Mouse (Mus musculus) gastrocnemius, postnatal 36 days (tissue): ENCODE measurements around the gene Zdhhc1. TPM values are rescaled to one million over a fixed set of nuclear protein-coding genes. Genes with fewer than 3 reads are reported as not detected.

Source experiments
- DNase-seq, 2 experiments: peaks; one replicate each; pipeline ENCODE4 v3.0.0; 2022
- intact Hi-C: fragments of 180-260 bp; cut with DNase I; formaldehyde crosslinking; loops from one replicate; pipeline ENCODE4 v1.15.1; 2025
- total RNA-seq, 2 experiments: library from RNA; stranded (reverse); gene quantifications; 2 replicates each; pipeline ENCODE4 v1.2.3; 2021

Gene Zdhhc1
- total RNA-seq, 2 experiments from 2014 or later = 8.1 to 8.3 TPM

DNA sequence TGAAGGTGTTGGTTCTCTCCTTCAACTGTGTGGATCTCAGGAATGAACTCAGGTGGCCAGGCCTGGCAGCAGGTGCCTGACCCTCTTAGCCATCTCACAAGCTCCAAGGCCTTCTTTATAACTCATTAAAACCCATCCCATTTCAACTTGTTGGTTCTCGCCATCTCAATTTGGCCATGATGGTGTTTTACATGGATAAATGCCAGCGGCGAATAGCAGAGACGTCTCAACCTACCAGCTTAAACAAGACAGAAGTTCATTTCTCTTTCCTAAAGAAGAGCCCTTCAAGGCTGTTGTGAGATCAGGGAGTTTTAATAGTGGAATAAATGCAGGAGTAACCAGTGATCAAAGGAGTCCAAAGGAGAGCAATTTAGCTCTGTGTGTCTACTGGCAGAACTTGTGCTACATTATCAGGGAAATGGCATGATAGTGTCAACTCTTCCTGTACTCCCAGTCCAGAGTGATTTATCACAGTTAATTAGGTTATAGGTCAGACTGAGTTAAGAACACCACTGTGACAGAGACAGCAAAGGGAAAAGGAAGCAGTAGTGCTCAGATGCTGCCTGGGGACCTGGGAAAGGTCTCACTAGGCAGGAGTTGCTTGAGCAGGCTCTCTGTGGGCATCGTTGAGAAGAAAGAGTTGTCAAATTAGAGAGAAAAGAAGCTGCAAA, 59.5 kb downstream of the Zdhhc1 start:
- intact Hi-C loops = no loop called here
- DNase-seq = no peak

DNA sequence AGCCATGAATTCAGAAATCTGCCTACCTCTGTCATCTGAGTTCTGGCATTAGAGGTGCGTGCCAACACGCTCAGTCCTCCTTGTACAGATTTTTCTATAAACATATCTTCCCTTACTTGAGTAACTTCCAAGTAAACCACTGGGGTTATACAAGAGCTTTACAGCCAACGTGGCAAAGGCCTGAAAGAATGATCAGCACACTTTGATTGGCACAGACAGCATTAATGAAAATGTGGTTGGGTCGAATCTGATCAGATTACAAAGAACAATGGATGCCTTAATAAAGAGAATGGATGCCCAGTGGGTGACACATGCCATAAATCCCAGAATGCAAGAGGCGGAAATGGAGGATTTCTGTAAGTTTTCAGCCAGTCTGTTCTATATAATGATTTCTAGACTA, 60.5 kb downstream of the Zdhhc1 start:
- no peak for DNase-seq
- intact Hi-C loops = no loop called here

DNA sequence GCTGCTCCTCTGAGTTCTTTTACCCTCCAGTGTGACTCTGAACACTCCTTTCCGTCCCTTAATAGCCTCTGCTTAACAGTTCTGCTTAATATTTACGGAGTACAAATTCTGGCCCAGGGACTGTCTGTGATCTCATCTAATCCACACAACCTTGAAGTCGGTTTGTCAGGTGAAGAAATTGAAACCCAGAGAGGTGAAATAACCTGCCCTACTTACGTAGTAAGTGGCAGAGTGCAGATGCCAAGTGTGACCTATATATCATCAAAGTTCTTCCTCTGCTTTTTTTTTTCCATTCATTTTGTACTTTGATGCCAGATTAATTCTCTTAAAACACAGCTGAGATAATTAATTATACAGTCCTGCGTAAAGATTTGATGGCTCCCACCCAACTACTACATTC, 62.6 kb downstream of the Zdhhc1 start:
- intact Hi-C loops = no loop called here
- DNase-seq = no peak

DNA sequence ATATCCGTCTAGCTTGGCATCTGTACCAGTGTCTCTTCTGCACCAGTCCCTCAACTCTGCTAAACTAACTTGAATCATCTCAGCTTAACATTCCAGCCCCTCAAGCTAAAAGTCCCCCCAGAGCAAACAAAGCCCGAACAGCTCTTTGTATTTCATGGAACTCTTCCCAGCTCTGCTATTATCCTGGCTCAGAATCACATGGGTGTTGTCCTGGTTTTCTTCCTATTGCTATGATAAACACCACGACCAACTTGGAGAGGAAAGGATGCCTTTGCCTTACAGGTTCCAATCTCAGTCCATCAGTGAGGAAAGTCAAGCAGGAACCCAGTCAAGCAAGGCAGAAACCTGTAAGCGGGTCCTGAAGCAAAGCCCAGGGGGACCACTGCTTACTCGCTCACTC, 63.2 kb downstream of the Zdhhc1 start:
- no peak for DNase-seq
- intact Hi-C loops = no loop called here

DNA sequence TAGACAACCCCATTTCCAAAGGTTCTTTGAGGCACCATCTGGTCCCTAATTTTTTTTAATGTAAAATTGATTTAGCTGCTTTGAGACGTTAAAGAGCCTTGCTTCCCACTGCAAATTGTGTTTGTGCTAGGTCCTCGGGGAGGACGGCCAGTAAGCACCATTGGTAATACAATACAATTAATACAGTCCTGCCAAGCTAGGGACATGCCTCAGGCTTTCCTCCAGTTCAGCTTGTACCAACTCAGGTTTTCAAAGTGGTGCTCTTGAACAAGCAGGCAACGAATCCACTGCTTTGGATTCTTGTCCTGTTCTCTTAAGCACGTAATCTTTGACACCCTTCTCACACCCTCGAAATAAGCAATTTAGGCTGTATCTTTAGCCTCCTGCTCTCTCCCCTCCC, 63.7 kb downstream of the Zdhhc1 start:
- no peak for DNase-seq
- intact Hi-C loops = no loop called here

DNA sequence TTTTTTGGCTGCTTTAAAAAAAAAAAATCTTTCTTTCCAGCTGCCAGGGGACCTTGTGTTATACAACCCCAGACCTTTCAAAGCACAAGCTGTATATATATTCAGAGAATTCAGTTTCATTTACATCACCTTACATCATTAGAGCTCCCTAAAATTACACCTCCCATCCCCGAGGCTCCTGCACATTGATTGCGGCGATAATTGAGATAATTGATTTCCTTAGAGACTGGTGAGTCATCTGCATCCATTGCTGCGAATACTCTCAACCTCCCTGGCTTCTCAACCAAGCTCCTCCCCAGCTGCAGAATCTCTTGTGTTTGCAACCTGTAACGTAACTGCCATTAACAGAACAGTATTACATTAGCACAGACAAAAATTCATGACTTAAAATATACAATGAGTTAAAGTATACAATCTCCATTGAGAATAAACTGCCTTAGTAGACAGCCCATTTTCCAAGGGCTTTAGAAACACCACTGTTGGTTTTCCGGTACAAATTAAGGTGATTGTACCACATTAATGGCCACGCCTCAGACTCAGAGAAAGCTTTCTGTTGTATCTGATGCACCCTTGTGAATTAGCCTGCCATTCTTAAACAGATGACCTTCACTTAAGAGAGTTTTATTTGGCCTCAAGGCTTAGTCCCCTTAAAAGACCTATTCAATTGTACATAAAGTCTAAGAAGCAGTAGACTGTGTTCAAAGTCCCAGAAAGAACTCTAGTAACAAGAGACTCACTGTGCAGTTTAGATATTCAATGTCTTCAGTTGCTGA, 64.8 kb downstream of the Zdhhc1 start:
- intact Hi-C loops = loop anchor here (1.0 kb wide), 1 partner anchor 11 kb away; no protein-coding TSS in a partner anchor
- DNase-seq = no peak

DNA sequence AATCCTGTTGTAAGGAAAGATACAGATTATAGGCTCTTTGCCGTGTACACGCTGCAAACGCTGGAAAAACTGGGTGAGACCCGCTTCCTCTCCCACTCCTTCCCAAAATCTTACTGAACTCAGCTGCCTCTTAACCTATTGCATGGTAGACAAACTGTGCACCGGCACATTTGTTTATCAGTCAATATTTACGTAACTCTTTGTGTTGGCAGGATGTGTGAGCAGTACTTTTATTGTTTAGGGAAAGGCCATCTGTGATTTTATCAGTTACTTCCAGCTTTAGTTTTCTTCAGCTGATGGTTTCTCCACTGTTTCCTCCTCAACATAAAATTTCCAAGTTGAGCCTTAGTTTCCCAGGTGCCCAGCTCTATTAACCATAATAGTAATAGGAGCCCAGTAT, 69.8 kb downstream of the Zdhhc1 start:
- no peak for DNase-seq
- intact Hi-C loops = no loop called here

Other genes starting within 250 kb of the Zdhhc1 start
- 1 to 10 TPM; 2.0 to 2.2 TPM for gene B3gnt9, start 241.7 kb downstream of the Zdhhc1 start, total RNA-seq
- gene Tradd, start 232.3 kb downstream of the Zdhhc1 start, total RNA-seq = 1 to 10 TPM; 2.8 to 3.7 TPM
- 1 to 10 TPM in 1 of 2 experiments, under 1 TPM in 1; 0.87 to 1.3 TPM for gene Fbxl8, start 232.3 kb downstream of the Zdhhc1 start, total RNA-seq
- gene Hsf4, start 227.1 kb downstream of the Zdhhc1 start, total RNA-seq = 1 to 10 TPM; 4.6 to 5.6 TPM
- 10 to 100 TPM; 23.9 to 26.0 TPM for gene Nol3, start 220.8 kb downstream of the Zdhhc1 start, total RNA-seq
- gene 4931428F04Rik, start 207.0 kb downstream of the Zdhhc1 start, total RNA-seq = under 1 TPM; 0.35 to 0.82 TPM
- 1 to 10 TPM; 1.5 to 2.6 TPM for gene Exoc3l, start 200.8 kb downstream of the Zdhhc1 start, total RNA-seq
- gene E2f4, start 199.2 kb downstream of the Zdhhc1 start, total RNA-seq = 10 to 100 TPM; 21.1 to 25.2 TPM
- under 1 TPM; 0.66 to 0.94 TPM for gene Elmo3, start 191.3 kb downstream of the Zdhhc1 start, total RNA-seq
- gene Lrrc29, start 170.6 kb downstream of the Zdhhc1 start, total RNA-seq = 1 to 10 TPM in 1 of 2 experiments, under 1 TPM in 1; 0.99 to 1.1 TPM
- 10 to 100 TPM; 18.5 to 20.1 TPM for gene Tmem208, start 170.5 kb downstream of the Zdhhc1 start, total RNA-seq
- 10 to 100 TPM; 22.0 to 32.0 TPM for gene Fhod1, start 148.9 kb downstream of the Zdhhc1 start, total RNA-seq
- under 1 TPM; 0.59 to 0.91 TPM for gene Slc9a5, start 148.1 kb downstream of the Zdhhc1 start, total RNA-seq
- gene Plekhg4, start 123.6 kb downstream of the Zdhhc1 start, total RNA-seq = under 1 TPM in 1 of 2 experiments, not detected in 1; 0.07 TPM
- gene Kctd19, start 83.4 kb downstream of the Zdhhc1 start, total RNA-seq = not detected
- gene Lrrc36, start 83.3 kb downstream of the Zdhhc1 start, total RNA-seq = under 1 TPM; 0.54 to 0.71 TPM
- 10 to 100 TPM; 54.1 to 54.9 TPM for gene Tppp3, start 25.4 kb downstream of the Zdhhc1 start, total RNA-seq
- gene Hsd11b2, start 21.9 kb upstream of the Zdhhc1 start, total RNA-seq = under 1 TPM in 1 of 2 experiments, not detected in 1; 0.22 TPM
- gene Atp6v0d1, start 69.1 kb upstream of the Zdhhc1 start, total RNA-seq = 10 to 100 TPM; 37.3 to 40.9 TPM
- gene Ripor1, start 108.4 kb upstream of the Zdhhc1 start, total RNA-seq = 10 to 100 TPM; 15.1 to 18.2 TPM
- 10 to 100 TPM; 27.0 to 29.9 TPM for gene Ctcf, start 139.7 kb upstream of the Zdhhc1 start, total RNA-seq
- under 1 TPM in 1 of 2 experiments, not detected in 1; 0.56 TPM for gene Agrp, start 140.5 kb upstream of the Zdhhc1 start, total RNA-seq
- gene Carmil2, start 189.4 kb upstream of the Zdhhc1 start, total RNA-seq = 1 to 10 TPM in 1 of 2 experiments, not detected in 1; 1.1 TPM
- gene Acd, start 204.2 kb upstream of the Zdhhc1 start, total RNA-seq = 1 to 10 TPM; 6.6 to 6.7 TPM
- gene Pard6a, start 204.2 kb upstream of the Zdhhc1 start, total RNA-seq = 1 to 10 TPM; 4.7 to 6.7 TPM
- not detected for gene 4933405L10Rik, start 210.8 kb upstream of the Zdhhc1 start, total RNA-seq
- 1 to 10 TPM in 1 of 2 experiments, under 1 TPM in 1; 0.48 to 1.2 TPM for gene Enkd1, start 211.3 kb upstream of the Zdhhc1 start, total RNA-seq